Mouse (Mus musculus): ENCODE measurements at regions not wholly inside any gene's neighbourhood (a gene's known extent, or its start where the extent isn't known, plus 50 kb on each side); places are given as distances from the start of the nearest gene placed in this dataset.
A peak's percentile ranks its signal among the peaks of the same experiment; 100 is the strongest.

DNA sequence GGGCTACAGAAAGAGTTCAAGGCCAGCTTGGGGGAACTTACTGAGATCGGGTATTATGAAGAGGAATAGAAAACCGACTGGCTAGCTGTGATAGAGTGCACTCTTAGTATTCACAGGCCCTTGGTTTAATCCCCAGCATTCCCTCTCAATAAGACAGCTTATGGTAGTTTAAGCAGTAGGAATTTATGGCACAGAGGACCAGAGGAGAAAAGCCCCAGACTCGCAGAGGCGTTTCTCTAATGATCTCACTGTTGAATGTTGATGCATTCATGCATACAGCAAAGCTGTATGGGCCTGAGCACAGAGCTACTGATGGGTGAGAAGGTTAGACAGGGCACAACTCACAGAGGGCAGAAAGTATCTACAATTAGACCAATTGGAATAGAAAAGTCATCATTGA, 132.7 kb upstream of the Mocs2 start:
- WGBS = 80% methylated on average over 4 of the region's 4 CpGs
- ATAC-seq (ENCODE audit: insufficient read depth) (no peak), DNase-seq (no peak)
- no peak overlapping the region for H3K4me2 ChIP-seq
- TF ChIP-seq CTCF (IDR thresholded peaks at IDR 0.05; ENCODE audit: low read depth) = no peak
- no peak overlapping the region for H3K4me3 ChIP-seq (ENCODE audit: low read depth, low read length)
- no peaks in the 10 kb centered on the region for H3K36me3 ChIP-seq (ENCODE audit: insufficient read depth)
- no peaks in the 10 kb centered on the region for H3K4me1 ChIP-seq (ENCODE audit: insufficient read depth)
- H3K27me3 ChIP-seq (ENCODE audit: insufficient read depth, low read length) = no peaks in the 10 kb centered on the region
- H3K9ac ChIP-seq = no peak overlapping the region
- H3K27ac ChIP-seq (ENCODE audit: low read depth) = no peak overlapping the region
- no peaks in the 10 kb centered on the region for H3K9me3 ChIP-seq (ENCODE audit: low read depth, low read length)

DNA sequence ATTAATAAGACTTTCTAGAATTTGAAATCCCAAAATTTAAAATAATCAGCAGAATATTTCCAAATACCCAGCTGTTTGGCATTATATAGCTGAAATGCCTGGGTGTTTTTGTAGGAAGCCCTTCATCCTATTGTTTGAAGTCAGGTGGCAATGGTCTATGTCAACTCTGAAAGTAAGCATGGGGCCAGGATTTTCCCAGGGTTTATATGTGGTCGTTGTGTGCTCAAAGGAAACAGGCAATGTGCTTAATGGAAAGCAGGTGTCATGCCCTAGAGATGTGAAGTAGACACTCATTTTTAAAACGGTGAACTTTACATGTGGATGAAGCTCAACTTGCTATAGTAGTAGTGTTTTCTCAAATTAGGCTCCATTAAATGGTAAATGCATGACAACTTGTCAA, 105.4 kb upstream of the Mocs2 start:
- Histone ChIP-seq H3K4me2 (no peak overlapping the region), H3K36me3 (ENCODE audit: insufficient read depth) (no peaks in the 10 kb centered on the region), H3K9ac (no peak overlapping the region), H3K9me3 (ENCODE audit: low read depth, low read length) (no peaks in the 10 kb centered on the region), H3K27ac (ENCODE audit: low read depth) (no peak overlapping the region), H3K27me3 (ENCODE audit: insufficient read depth, low read length) (no peaks in the 10 kb centered on the region), H3K4me3 (ENCODE audit: low read depth, low read length) (no peak overlapping the region), H3K4me1 (ENCODE audit: insufficient read depth) (no peaks in the 10 kb centered on the region)
- no peak for ATAC-seq (ENCODE audit: insufficient read depth)
- DNase-seq = no peak
- no peak for TF ChIP-seq CTCF (IDR thresholded peaks at IDR 0.05; ENCODE audit: low read depth)
- WGBS = 57% methylated on average over 2 of the region's 2 CpGs

DNA sequence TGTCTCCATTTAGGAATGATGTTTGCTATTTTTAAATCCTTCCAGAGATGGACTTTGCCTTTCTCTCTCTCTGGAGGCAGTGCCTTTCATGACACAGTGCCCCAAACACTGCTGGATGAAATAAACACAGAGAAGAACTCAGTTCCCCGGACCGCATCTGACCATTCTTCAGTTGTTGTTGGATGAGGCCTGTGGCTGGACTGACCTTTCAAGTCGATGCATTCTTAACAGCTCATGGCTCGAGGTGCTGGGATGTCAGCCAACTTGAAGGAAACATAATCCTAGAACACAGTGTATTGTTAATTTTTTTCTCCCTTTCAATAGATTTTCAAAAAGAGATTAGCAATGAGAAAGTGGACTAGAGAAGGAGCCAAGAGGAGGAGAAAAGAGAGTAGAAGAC, 98.3 kb upstream of the Mocs2 start:
- no peak for TF ChIP-seq CTCF (IDR thresholded peaks at IDR 0.05; ENCODE audit: low read depth)
- H3K4me1 ChIP-seq (ENCODE audit: insufficient read depth) = no peaks in the 10 kb centered on the region
- DNase-seq (no peak), ATAC-seq (ENCODE audit: insufficient read depth) (no peak)
- no peaks in the 10 kb centered on the region for H3K9me3 ChIP-seq (ENCODE audit: low read depth, low read length)
- no peak overlapping the region for H3K4me2 ChIP-seq
- no peak overlapping the region for H3K4me3 ChIP-seq (ENCODE audit: low read depth, low read length)
- no peaks in the 10 kb centered on the region for H3K27me3 ChIP-seq (ENCODE audit: insufficient read depth, low read length)
- no peak overlapping the region for H3K27ac ChIP-seq (ENCODE audit: low read depth)
- WGBS = 53% methylated on average over 4 of the region's 4 CpGs
- no peaks in the 10 kb centered on the region for H3K36me3 ChIP-seq (ENCODE audit: insufficient read depth)
- no peak overlapping the region for H3K9ac ChIP-seq

DNA sequence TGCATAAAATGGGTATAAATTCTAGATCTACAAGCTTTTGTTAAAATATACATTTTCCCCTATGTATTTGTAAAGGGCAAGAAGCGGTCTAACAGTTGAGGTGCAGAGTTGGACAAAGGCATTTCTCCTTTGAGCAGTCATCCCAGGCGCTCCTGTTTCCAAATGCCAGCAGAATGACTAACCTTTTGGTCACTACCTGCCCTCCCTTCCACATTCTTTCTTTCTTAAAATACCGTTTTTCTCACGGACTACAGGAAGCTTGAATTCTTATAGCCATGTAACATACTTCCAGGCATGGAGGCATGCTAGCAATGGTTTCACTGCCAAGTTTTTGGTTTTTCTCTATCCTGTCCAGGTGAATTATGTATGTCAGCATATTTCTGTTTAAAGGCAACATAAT, 91.2 kb upstream of the Mocs2 start:
- no peaks in the 10 kb centered on the region for H3K36me3 ChIP-seq (ENCODE audit: insufficient read depth)
- ATAC-seq (ENCODE audit: insufficient read depth) (no peak), DNase-seq (no peak)
- no peak overlapping the region for H3K4me3 ChIP-seq (ENCODE audit: low read depth, low read length)
- no peak overlapping the region for H3K4me2 ChIP-seq
- H3K9me3 ChIP-seq (ENCODE audit: low read depth, low read length) = no peaks in the 10 kb centered on the region
- no peaks in the 10 kb centered on the region for H3K4me1 ChIP-seq (ENCODE audit: insufficient read depth)
- H3K9ac ChIP-seq = no peak overlapping the region
- H3K27me3 ChIP-seq (ENCODE audit: insufficient read depth, low read length) = no peaks in the 10 kb centered on the region
- no peak for TF ChIP-seq CTCF (IDR thresholded peaks at IDR 0.05; ENCODE audit: low read depth)
- no peak overlapping the region for H3K27ac ChIP-seq (ENCODE audit: low read depth)
- WGBS = 66% methylated on average over 4 of the region's 4 CpGs

DNA sequence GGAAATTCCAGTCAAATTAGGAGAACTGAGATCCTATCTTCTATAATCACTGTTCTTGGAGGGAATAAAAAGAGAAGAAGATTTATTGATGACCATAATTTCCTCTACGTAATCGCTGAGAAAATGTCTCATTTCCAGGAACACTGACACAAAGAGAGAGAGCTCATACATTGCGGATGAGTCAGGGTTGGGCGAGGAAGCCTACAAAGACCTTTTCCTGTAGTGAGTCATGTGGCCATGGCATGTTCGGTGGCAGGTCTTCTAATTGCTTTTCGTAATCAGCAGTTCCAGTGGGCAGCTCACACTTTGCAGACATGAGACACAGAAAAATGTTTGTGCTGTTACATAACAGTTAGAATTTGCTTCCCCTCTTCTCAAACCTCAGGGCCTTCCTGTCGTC, 83.0 kb upstream of the Mocs2 start:
- DNase-seq = no peak
- no peak overlapping the region for H3K9ac ChIP-seq
- no peak for TF ChIP-seq CTCF (IDR thresholded peaks at IDR 0.05; ENCODE audit: low read depth)
- no peaks in the 10 kb centered on the region for H3K9me3 ChIP-seq (ENCODE audit: low read depth, low read length)
- ATAC-seq (ENCODE audit: insufficient read depth) = no peak
- H3K4me2 ChIP-seq = no peak overlapping the region
- H3K4me3 ChIP-seq (ENCODE audit: low read depth, low read length) = no peak overlapping the region
- no peaks in the 10 kb centered on the region for H3K36me3 ChIP-seq (ENCODE audit: insufficient read depth)
- no peaks in the 10 kb centered on the region for H3K4me1 ChIP-seq (ENCODE audit: insufficient read depth)
- H3K27ac ChIP-seq (ENCODE audit: low read depth) = no peak overlapping the region
- no peaks in the 10 kb centered on the region for H3K27me3 ChIP-seq (ENCODE audit: insufficient read depth, low read length)
- WGBS = 74% methylated on average over 7 of the region's 7 CpGs

DNA sequence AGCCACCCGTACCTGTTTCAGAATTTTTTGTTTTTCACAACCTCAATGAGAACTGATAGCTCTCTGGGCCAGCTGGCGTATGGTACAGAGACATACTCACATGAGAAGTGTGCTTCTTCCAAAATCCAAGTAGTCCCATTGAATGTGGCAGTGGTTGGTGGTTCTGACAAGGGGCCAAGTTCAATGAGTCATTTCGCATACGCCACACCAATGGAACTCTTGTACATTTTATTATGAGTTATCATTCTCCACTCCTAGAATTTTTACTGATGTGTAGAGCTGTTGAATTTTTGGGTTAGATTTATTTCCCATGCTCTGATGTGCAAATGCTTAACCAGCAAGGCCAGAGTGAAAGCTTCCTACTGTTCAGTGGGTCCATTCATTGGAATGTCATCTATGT, 82.0 kb upstream of the Mocs2 start:
- H3K4me1 ChIP-seq (ENCODE audit: insufficient read depth) = no peaks in the 10 kb centered on the region
- no peak overlapping the region for H3K4me2 ChIP-seq
- WGBS = 93% methylated on average over 4 of the region's 4 CpGs
- no peak for TF ChIP-seq CTCF (IDR thresholded peaks at IDR 0.05; ENCODE audit: low read depth)
- H3K9ac ChIP-seq = no peak overlapping the region
- H3K4me3 ChIP-seq (ENCODE audit: low read depth, low read length) = no peak overlapping the region
- no peaks in the 10 kb centered on the region for H3K27me3 ChIP-seq (ENCODE audit: insufficient read depth, low read length)
- no peak overlapping the region for H3K27ac ChIP-seq (ENCODE audit: low read depth)
- H3K36me3 ChIP-seq (ENCODE audit: insufficient read depth) = no peaks in the 10 kb centered on the region
- H3K9me3 ChIP-seq (ENCODE audit: low read depth, low read length) = no peaks in the 10 kb centered on the region
- DNase-seq (no peak), ATAC-seq (ENCODE audit: insufficient read depth) (no peak)

DNA sequence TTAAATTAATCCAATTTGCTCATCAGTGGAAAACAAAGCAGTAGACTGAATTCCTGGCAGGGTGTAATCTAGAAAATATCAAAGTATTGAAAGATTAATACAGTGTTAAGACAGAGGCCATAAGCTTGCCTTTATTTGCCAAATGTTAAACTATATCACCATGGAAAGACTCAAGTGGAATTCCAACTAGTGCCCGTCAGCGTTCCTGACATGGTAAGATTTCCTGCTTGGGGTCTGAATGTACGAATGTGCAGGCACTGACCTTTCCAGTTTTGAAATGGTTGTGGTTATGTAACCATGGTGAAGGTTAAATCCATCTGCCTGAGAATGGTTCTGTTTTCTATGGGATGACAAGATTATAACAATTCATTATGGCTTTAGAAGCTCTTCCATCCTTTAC, 75.5 kb upstream of the Mocs2 start:
- H3K27ac ChIP-seq (ENCODE audit: low read depth) = no peak overlapping the region; the same call in 1 of the 2 replicates
- no peaks in the 10 kb centered on the region for H3K4me1 ChIP-seq (ENCODE audit: insufficient read depth)
- peak; percentile 62 for DNase-seq
- no peaks in the 10 kb centered on the region for H3K36me3 ChIP-seq (ENCODE audit: insufficient read depth)
- H3K27me3 ChIP-seq (ENCODE audit: insufficient read depth, low read length) = no peaks in the 10 kb centered on the region
- no peak overlapping the region for H3K4me3 ChIP-seq (ENCODE audit: low read depth, low read length)
- no peaks in the 10 kb centered on the region for H3K9me3 ChIP-seq (ENCODE audit: low read depth, low read length)
- WGBS = 53% methylated on average over 3 of the region's 3 CpGs
- no peak overlapping the region for H3K9ac ChIP-seq
- no peak for TF ChIP-seq CTCF (IDR thresholded peaks at IDR 0.05; ENCODE audit: low read depth)
- ATAC-seq (ENCODE audit: insufficient read depth) = peak; percentile 76; the same call in 1 of the 2 replicates
- no peak overlapping the region for H3K4me2 ChIP-seq

DNA sequence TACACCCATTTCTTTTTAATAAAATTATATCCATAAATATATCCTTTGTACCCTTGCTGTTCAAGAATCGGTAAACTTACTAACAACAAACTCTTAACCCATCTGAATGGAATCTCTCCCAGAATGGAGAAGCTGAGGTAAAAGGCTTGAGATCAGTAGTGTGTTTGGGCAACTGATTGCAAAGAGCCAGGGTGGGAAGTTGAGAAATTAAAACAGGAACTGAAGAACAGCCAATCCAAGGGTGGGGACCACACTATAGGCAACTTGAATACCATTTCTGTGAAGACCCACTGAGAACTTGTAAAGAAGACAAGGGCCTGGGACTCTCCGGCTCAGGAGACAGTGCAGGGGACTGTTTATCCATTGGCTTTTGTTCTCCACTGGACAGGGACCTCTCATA, 72.2 kb upstream of the Mocs2 start:
- H3K4me2 ChIP-seq = no peak overlapping the region
- no peaks in the 10 kb centered on the region for H3K36me3 ChIP-seq (ENCODE audit: insufficient read depth)
- no peak overlapping the region for H3K27ac ChIP-seq (ENCODE audit: low read depth)
- ATAC-seq (ENCODE audit: insufficient read depth) (no peak), DNase-seq (no peak)
- no peak for TF ChIP-seq CTCF (IDR thresholded peaks at IDR 0.05; ENCODE audit: low read depth)
- H3K4me1 ChIP-seq (ENCODE audit: insufficient read depth) = no peaks in the 10 kb centered on the region
- no peak overlapping the region for H3K9ac ChIP-seq
- no peak overlapping the region for H3K4me3 ChIP-seq (ENCODE audit: low read depth, low read length)
- no peaks in the 10 kb centered on the region for H3K27me3 ChIP-seq (ENCODE audit: insufficient read depth, low read length)
- WGBS = 91% methylated on average over 2 of the region's 2 CpGs
- H3K9me3 ChIP-seq (ENCODE audit: low read depth, low read length) = no peaks in the 10 kb centered on the region

All from lung, embryonic 14.5 days (tissue).